Mouse (Mus musculus): ENCODE measurements around the gene Ctbs.
A peak's percentile ranks its signal among the peaks of the same experiment; 100 is the strongest.
"Not testable (repeated sequence)": the region's sequence is repeated elsewhere in the genome, so short reads cannot be mapped to it uniquely, and the experiment has no call there.

The Ctbs gene

GRCm38 (mm10) chr3:146449745-146450250, at the start of gene Ctbs:
Gene Ctbs, plus strand, starts transcription at chr3:146449795.
- DNase-seq, result no peak

DNA sequence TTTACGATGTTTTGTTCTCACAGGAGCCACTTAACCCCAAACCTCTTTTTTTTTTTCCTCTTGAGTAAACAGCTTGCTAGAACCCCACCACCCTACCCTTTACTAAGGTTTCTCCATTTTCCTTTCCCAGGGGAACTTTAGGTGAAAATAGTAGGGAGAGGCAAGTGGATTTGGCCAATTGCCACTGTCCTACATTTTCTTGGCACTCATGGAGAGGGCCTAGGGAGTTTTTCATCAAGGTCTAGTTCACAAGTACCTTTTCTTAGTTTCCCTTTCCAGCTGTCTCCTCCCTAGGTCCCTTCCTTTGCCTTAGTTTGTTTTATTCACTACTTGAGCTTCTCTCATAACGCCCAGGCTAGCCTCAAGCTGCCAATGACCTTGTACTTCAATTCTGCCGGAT, 45.8 kb upstream of the Ctbs start:
- DNase-seq, result no peak

DNA sequence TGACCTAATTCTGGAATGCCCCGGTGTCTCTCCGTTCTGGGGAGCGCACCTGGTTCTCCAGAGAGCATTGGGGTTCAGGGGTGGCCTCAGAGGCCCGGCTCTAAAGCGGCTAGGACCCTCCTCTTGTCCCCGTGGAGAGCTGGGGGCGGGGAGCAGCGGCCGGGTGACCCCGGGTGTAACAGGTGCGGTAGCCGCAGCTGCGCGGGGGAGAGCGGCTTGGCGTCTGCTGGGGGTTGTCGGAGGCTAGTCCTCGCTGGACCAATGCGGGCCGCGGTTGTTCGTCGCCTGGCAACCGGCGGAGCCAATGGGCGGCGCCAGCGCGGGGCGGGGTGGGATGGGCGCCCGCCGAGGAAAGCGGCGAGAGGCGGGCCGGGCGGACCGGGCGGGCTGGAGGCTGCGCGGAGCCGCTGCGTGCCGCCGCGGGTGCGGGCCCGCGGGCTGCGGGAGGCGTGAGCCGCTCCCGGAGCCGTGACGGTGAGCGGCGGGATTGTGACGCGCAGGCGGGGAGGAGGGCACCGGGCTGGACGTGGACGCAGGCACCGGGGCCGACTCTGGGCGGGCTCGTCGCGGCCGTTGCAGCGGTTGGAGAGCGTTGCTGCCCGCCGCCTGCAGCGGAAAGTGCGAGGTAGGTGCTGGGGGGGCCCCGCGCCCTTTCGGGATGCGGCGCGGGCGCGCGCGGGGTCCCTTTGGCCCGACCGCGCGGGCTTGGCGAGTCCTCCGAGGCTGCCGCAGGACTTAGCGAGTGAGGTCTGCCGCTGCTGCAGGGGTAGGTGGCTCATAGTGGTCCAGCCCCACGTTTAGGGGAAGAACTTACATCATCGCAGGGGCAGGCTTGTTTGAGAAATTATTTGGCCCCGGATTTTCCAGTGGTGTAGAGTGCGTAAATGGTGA, 45.0 kb upstream of the Ctbs start, which contains the start of gene Ssx2ip:
Gene Ssx2ip, plus strand, starts transcription at position 332 of the 891 bp plus-strand sequence.
- DNase-seq, result peak; percentile 96

DNA sequence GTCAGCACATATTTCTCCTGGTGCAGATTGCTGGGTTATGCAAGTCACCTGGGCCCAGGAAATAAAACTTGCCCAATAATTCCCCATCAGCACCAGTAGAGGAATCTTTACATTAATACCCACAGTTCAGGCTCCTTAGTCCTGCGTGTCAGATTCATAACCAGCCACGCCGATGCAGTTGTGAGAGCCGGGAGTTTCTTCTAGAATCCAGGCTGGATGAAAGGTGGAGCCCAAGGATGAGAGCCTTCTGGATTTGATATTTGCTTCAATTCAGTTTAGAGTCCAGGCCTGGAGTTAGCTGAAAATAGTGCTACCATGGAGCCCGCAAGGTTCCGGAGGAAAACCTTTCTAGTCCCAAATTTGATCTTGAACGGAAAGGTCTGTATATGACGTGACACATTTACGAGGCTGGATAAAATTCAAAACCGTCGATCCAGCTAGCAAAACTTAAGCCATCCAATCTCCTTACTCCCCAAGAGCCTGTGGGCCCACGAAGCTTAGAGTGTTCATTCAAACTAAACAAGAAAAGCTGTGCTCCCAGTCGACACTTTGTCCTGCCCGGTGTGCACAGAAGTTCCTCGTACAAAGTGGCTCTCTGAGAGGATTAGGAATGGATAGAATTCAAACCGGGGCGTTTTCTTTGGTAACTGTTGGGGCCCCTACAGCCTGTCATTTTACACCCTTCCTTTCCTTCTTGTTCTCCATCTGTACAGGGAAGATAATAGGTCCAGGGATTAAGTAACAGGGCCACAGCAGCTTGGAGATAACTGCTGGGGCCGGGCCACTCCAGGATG, 44.2 kb upstream of the Ctbs start:
- no peak for DNase-seq

DNA sequence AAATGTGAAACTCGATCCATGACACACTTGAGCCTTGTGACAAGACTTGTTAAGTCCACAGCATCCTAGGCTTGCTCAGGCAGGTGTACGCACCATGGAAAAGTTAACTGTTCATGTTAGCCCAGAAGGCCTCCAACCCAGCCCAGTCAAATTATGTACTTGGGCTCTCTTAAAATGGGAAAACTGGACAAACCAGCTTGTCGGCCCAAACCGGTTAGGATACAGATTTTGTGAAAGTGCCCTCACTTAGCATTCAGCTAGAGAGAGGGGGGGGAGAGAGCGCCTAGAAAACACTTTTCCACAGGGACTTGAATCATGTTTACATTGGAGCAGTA, 43.6 kb upstream of the Ctbs start:
- DNase-seq, result peak; percentile 66

DNA sequence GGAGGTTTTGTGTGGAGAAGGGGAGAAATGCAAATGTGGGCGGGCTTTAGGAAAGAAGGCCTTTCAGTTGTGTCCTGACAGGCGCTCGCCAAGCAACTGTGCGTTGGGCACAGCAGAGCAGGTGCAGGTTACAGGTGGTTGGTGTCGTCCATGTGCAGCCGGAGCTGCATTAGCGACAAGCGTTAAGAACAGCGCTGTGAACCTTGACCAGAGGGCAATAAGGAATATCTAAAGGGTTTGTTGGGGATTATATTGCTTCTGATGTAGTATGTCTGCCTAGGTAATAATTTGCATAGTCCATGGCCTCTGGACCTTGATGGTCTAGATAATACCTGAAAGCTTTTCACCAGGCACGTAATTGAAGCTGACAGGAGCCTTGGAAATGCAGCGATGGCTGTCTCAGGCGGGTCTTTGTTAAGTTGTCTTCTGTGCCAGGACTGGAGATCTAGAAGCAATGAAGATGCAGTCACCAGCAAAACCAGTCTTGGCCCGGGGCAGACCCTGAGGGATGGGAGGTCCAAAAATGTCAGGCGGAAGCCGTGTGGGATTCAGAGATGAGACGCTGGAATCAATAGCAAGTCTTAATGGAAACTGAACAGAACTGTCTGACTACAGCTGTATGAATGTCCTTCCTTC, 42.4 kb upstream of the Ctbs start:
- no peak for DNase-seq

DNA sequence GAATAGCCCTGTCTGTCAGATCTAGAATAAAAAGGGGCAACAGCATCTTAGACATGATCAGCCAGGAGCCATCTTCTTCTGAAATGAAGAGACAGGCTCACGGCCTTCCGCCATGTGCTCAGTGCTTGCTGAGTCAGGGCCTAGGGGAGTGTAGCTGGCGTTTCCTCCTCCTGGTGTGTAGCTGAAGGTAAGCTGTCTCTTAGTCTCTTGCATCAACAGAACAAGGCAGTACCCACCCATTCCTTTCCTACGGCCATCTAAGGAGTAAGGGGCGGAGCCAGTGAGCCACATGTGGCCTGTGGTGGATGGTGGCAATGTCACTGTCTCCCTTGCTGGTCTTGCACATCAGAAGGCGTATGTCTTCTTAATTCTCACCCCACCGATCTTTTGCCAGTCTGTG, 39.5 kb upstream of the Ctbs start:
- no peak for DNase-seq

GRCm38 (mm10) chr3:146412008-146412407, 37.6 kb upstream of the Ctbs start:
- DNase-seq, result no peak

- no peak for DNase-seq
Measured at GRCm38 (mm10) chr3:146412480-146412879, 37.1 kb upstream of the Ctbs start.

DNA sequence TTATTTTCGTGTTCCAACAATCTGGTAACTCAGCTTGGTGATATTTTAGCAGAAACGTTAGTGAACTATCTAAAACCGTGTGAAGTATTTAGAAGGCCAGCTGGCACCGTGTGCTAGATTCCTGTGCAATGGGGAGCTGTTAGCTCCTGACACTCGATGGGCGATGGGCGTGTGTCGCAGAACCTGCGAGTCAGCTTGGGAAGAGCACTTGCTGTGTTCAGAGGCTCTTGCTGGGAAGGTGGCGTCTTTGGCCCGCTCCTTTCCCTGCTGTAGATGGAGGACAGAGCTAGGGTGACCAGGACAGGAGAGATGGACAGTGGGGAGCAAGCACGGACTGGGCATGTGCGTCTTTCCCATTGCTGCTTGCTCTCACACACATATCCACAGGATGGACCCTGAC, 36.6 kb upstream of the Ctbs start:
- no peak for DNase-seq

DNA sequence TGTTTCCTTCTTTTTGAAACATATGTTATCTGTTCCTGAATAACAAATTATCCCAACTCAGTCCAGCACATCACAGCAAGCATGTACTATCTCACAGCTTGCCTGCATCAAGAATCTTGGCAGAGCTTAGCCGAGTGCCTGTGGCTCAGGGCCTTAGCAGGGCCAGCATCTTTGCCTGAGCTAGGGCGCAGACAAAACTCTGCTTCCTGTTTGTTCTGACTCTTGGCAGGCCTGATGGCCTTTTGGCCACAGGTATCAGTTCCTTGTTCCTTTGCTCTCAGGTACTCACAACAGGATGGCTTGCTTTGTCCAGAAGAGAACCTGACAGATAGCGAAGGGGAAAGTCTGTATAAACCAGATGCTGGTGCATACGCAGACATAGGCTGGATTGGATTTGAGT, 35.6 kb upstream of the Ctbs start:
- no peak for DNase-seq

DNA sequence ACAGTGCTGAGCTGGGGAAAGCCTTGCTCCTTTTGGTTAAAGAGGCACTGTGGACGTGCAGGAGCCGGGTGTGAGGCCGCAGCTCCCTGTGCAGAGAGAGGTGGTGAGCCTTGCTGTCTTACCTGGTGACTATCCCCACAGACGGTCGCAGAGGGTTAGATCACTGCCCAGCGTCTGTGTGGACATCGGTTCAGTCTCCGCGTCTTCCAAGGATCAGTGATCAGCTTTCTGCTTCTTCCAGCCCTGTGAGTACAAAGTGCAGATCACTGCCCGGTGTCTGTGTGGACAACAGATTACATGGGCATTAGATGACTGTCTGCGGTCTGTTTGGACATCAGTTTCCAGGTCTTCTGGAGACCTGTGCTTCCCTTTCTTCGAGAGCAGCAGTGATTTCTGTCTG, 35.0 kb upstream of the Ctbs start:
- peak; percentile 54 for DNase-seq

- no peak for DNase-seq
Measured at GRCm38 (mm10) chr3:146417873-146418272, 31.7 kb upstream of the Ctbs start.

GRCm38 (mm10) chr3:146418901-146419300, 30.7 kb upstream of the Ctbs start:
- DNase-seq, result no peak

DNA sequence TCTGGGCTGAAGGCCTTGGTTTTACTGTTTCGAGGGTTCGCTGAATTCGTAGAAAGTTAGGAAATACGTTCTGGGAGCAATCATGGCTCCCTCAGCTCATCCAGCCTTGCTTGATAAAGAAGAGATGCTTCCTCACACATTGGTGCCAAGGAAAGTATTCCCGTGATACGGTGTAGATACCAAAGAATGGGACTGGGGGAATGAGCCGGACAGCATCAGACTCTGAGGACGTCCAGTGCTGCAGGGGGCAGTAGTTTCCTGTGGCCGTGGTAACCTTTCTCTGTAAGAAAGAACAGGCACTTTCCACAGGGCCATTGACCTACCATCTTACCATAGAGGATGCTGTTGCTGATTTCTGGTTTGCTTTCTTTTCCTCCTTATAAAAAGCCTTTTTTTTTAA, 30.1 kb upstream of the Ctbs start:
- no peak for DNase-seq

DNA sequence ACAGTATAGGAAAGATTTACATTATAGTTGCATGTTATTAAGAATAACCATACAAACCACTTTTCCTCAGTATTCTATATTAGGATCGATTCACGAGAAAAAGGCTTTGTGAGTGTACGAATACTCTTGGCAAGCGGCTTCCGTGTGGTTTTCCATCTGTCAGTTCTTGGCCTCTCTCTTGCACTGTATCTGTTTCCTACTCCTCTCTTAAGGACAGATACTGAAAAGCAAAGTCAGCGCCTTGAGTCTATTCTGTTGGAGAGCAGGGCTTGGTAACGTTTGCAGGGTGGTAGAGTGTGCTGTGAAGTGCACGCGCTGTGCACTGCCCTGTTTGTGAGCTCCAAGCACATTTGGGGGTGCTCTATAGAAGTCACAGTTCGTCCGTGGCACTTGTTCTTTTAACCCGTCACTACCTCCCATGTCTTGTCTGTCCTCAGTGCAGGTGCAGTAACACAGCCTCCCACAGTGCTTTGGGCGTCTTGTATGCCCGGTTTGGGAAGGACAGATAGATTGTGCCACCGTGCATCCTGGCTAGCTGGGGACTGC, 29.5 kb upstream of the Ctbs start:
- DNase-seq, result no peak

DNA sequence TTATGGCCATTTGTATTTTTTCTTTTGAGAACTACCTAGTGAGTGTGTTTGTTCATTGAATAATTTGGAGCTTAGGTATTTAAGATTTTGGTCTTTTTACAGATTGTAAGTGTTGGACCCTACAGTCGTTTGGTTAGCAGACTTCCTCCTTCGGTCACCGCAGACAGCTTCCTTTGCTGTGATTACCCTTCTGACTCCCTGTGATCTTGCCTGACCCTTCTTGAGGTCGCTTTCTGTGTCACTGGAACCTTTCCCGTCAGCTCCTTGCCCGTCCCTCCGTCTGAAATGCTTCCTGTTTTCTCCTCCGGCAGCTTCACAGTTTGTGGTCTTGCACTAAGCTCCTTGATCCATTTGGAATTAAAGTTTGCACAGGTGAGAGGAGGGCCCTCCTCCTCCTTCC, 27.8 kb upstream of the Ctbs start:
- DNase-seq, result no peak

- DNase-seq, result no peak
Measured at GRCm38 (mm10) chr3:146423710-146424109, 25.9 kb upstream of the Ctbs start.

- DNase-seq, result no peak
Measured at GRCm38 (mm10) chr3:146424306-146424900, 25.2 kb upstream of the Ctbs start.

- no peak for DNase-seq
Measured at GRCm38 (mm10) chr3:146425902-146426301, 23.7 kb upstream of the Ctbs start.

GRCm38 (mm10) chr3:146426489-146426888, 23.1 kb upstream of the Ctbs start:
- DNase-seq, result no peak

DNA sequence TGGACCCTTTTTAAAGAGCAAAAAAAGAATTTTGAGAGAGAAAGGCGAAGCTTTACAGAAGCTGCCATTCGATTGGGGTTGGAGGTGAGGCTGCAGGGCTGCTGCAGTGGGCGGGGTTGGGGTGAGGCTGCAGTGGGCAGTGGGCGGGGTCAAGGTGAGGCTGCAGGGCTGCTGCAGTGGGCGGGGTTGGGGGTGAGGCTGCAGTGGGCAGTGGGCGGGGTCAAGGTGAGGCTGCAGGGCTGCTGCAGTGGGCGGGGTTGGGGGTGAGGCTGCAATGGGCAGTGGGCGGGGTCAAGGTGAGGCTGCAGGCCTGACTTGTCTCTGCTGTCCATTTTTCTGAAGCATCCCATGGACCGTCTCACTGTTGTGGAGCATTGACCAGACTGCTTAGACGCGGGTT, 16.5 kb upstream of the Ctbs start:
- not testable (repeated sequence) for DNase-seq

Measured in kidney, adult 11 months (tissue).